Mouse (Mus musculus) brain, embryonic 14.5 days (tissue): ENCODE data around the gene Syne2.

ENCODE experiments used
- CTCF ChIP-seq: fragments of 200-500 bp; IDR thresholded peaks from 2 replicates; pipeline ENCODE4 v1.5.1; 2012; ENCODE audit warnings: inconsistent platforms, mild to moderate bottlenecking, moderate library complexity, borderline replicate concordance; ENCODE audit not compliant: insufficient read depth, insufficient read length; ENCODE audit errors: extremely low read depth
- POLR2A ChIP-seq: fragments of 200-500 bp; IDR thresholded peaks from 2 replicates; pipeline ENCODE4 v1.6.1; 2012; ENCODE audit warnings: mild to moderate bottlenecking, inconsistent platforms, borderline replicate concordance; ENCODE audit not compliant: poor library complexity, insufficient read depth, insufficient read length, severe bottlenecking; ENCODE audit errors: extremely low read depth

DNA sequence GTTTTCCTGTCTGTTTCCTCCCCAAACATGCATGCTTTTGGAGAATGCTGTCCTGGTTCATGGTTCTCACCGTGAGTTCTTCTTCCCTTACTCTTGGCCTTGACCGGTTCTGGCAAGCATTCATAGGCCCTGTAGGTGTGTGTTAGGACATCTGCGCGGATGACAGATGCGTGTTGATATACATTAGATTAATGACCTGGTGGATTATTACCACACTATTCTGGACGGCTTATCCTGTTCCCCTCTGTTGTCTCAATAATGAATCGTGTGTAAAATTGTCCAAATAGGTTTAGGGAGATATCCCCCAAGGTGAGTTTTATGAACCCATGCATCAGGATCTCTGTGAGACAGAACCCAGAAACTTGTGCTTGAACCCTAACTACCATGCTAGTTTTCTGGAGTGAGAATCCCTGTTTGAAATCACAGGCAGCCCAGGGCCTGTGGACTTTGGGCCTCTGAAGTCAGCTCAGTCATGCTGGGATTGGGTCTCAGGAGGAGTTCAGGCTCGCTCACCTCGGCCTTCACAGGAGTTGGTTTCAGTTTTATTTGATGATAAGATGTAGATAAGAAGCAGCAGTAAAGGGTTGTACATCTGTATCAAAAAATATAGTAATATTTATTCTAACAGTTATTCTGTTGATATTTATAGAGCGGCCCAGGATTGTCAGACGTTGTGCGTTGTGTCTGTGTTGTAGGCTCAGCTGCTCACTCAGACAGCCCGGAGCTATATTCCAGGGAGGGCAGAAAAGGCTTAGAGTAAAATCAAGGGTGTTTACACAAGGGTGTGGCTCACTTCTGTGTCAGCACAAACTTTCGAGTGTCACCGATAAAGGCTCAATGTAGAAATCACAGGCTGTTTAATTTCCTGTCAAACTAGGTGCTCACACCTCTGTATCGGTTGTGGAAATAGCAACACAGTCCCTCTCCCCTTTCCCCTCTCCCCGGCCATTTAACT lies 48.8 kb downstream of the Syne2 start:
- no peak for TF ChIP-seq CTCF
- TF ChIP-seq POLR2A = no peak
